Mouse (Mus musculus) liver, embryonic 15.5 days (tissue): ENCODE measurements around the gene Pcyt2. TPM values are rescaled to one million over a fixed set of nuclear protein-coding genes. Genes with fewer than 3 reads are reported as not detected.

ENCODE experiments used
- ATAC-seq: fragments of 200-750 bp; cut with Nextera tagmentation; 2 replicates; pipeline ENCODE4 v1.8.0; 2017; ENCODE audit warnings: moderate number of reproducible peaks, mild to moderate bottlenecking, moderate library complexity; ENCODE audit not compliant: insufficient read depth
- H3K27ac ChIP-seq: fragments of 300-500 bp; sonication (generic); replicated peaks from 2 replicates; pipeline ENCODE4 v1.5.1; 2015; ENCODE audit warnings: mild to moderate bottlenecking, inconsistent platforms
- H3K27me3 ChIP-seq: fragments of 300-500 bp; sonication (generic); 2 replicates; pipeline ENCODE4 v1.6.1; 2015; ENCODE audit warnings: mild to moderate bottlenecking, inconsistent platforms
- H3K36me3 ChIP-seq: fragments of 300-500 bp; sonication (generic); replicated peaks from 2 replicates; pipeline ENCODE4 v1.6.1; 2015; ENCODE audit warnings: moderate library complexity, mild to moderate bottlenecking, inconsistent platforms
- H3K4me1 ChIP-seq: fragments of 300-500 bp; sonication (generic); replicated peaks from 2 replicates; pipeline ENCODE4 v1.6.1; 2015; ENCODE audit warnings: inconsistent platforms
- H3K4me2 ChIP-seq: fragments of 300-500 bp; sonication (generic); 2 replicates; pipeline ENCODE4 v1.6.1; 2015; ENCODE audit warnings: moderate library complexity, mild to moderate bottlenecking, inconsistent platforms
- H3K4me3 ChIP-seq: fragments of 300-500 bp; sonication (generic); replicated peaks from 2 replicates; pipeline ENCODE4 v1.5.1; 2015; ENCODE audit warnings: mild to moderate bottlenecking, inconsistent platforms
- H3K9ac ChIP-seq: fragments of 300-500 bp; sonication (generic); 2 replicates; pipeline ENCODE4 v1.6.1; 2015; ENCODE audit warnings: moderate library complexity, mild to moderate bottlenecking, inconsistent platforms
- H3K9me3 ChIP-seq: fragments of 300-500 bp; sonication (generic); replicated peaks from 2 replicates; pipeline ENCODE4 v1.6.1; 2016; ENCODE audit warnings: inconsistent platforms
- WGBS: fragments of 180-500 bp; shearing (Covaris S2); methylation state at CpG from one replicate; pipeline ENCODE4 v1.1.7; 2015; ENCODE audit warnings: mixed read lengths; ENCODE audit not compliant: insufficient replicate concordance; 5-methylcytosine and 5-hydroxymethylcytosine counted together
- microRNA-seq: library from miRNA; unstranded; fragments of <30 nt; microRNA quantifications from one replicate; pipeline ENCODE4, GENCODE M21; 2016
- polyA plus RNA-seq: library from polyadenylated mRNA; unstranded; fragments of >200 nt; fragmentation: Nextera tagmentation; extraction: Ambion mirVana; gene quantifications from 2 replicates; pipeline ENCODE4 v1.2.1, GENCODE M21; 2015

The Pcyt2 gene
- polyA plus RNA-seq, 1 experiment from 2014 or later: 138 TPM

DNA sequence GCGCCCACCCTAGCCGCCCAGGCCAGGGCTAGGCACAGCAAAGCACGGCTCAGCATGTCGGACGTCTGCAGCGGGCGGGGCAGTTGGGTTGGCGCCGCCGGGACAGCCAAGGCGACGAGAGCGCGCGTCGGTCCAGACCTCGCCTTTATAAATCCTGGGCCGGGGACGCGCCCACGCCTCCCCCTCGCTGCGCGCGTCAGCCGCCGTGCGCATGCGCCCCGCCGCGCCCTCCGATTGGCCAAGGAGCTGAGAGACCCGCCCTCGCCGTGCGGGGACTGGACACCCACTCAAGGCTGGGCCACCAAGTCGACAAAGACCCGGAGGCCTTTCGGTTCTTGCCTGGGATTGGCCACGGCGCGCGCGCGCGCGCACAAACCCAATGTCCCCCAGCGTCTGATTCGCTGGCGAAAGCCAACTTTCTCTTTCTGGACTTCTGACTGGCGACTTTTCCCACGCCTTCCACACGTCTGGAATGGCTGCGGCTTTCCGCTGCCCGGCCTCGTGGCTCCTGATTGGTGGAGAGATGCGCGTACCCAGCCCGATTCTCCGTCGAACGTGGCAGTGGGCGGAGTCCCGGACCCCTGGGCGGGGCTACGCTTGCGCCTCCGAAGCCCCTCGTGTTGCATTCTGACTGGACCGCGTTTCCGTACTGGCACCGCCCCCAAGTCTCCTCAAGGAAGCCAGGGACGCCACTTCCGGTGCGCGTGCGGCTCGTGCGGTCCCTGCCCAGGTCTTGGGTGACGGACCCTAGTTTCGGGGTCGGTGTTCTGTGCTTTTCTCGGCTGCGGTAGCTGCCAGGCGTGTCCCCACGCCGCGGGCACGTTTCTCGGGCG, 44.8 kb downstream of the Pcyt2 start, which contains the start of gene P4hb:
Gene P4hb, minus strand, starts transcription at position 502 of the 833 bp plus-strand sequence.
- Histone ChIP-seq H3K36me3 (peaks cover 40% of the 10 kb centered on the region), H3K4me3 (peak within 1 kb of the TSS; percentile 82), H3K27ac (peak within 1 kb of the TSS; percentile 90), H3K4me1 (peaks cover 67% of the 10 kb centered on the region), H3K9me3 (no peaks in the 10 kb centered on the region), H3K9ac (peak within 1 kb of the TSS; percentile 86), H3K4me2 (peak within 1 kb of the TSS; percentile 92), H3K27me3 (no peaks in the 10 kb centered on the region)
- peak; percentile 94 for ATAC-seq
- WGBS: under 1% methylated on average over 94 of the region's 94 CpGs

DNA sequence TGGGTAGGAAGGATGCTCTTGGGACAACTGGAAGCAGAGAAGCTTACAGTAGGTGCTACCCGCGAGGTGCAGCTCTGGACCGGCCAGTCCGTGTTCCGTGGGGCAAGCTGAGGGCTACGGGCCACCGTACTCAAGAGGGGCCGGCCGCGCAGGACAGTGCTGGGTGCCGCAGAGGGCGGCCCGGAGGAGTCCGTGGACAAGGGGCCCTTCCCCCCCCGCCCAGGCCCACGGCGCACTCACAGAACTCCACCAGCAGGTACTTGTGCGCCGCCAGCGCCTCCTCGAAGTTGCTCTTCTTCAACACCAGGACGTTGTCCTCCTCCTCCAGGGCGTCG, 45.4 kb downstream of the Pcyt2 start:
- Histone ChIP-seq H3K27ac (peak overlapping the region; percentile 90), H3K36me3 (peaks cover 40% of the 10 kb centered on the region), H3K4me3 (peak overlapping the region; percentile 82), H3K27me3 (no peaks in the 10 kb centered on the region), H3K4me2 (peak overlapping the region; percentile 92), H3K9me3 (no peaks in the 10 kb centered on the region), H3K4me1 (peaks cover 66% of the 10 kb centered on the region), H3K9ac (peak overlapping the region; percentile 86)
- WGBS: under 1% methylated on average over 24 of the region's 24 CpGs
- peak; percentile 8 for ATAC-seq

- Histone ChIP-seq H3K9ac (peak overlapping the region; percentile 86), H3K9me3 (no peaks in the 10 kb centered on the region), H3K27me3 (no peaks in the 10 kb centered on the region), H3K4me1 (peaks cover 68% of the 10 kb centered on the region), H3K4me3 (peak overlapping the region; percentile 82), H3K27ac (peak overlapping the region; percentile 90), H3K36me3 (peaks cover 42% of the 10 kb centered on the region), H3K4me2 (peak overlapping the region; percentile 92)
- 4% methylated on average over 11 of the region's 11 CpGs for WGBS
- ATAC-seq: no peak
Observed at GRCm38 (mm10) chr11:120571754-120572416, 45.9 kb downstream of the Pcyt2 start.

GRCm38 (mm10) chr11:120571122-120571521, 46.6 kb downstream of the Pcyt2 start:
- peak overlapping the region; percentile 82 for H3K4me3 ChIP-seq
- H3K27me3 ChIP-seq: no peaks in the 10 kb centered on the region
- peaks cover 64% of the 10 kb centered on the region for H3K4me1 ChIP-seq
- no peaks in the 10 kb centered on the region for H3K9me3 ChIP-seq
- no peak for ATAC-seq
- peak overlapping the region; percentile 92 for H3K4me2 ChIP-seq
- peak overlapping the region; percentile 86 for H3K9ac ChIP-seq
- WGBS: 14% methylated on average over 3 of the region's 3 CpGs
- peak overlapping the region; percentile 90 for H3K27ac ChIP-seq
- peaks cover 49% of the 10 kb centered on the region for H3K36me3 ChIP-seq

DNA sequence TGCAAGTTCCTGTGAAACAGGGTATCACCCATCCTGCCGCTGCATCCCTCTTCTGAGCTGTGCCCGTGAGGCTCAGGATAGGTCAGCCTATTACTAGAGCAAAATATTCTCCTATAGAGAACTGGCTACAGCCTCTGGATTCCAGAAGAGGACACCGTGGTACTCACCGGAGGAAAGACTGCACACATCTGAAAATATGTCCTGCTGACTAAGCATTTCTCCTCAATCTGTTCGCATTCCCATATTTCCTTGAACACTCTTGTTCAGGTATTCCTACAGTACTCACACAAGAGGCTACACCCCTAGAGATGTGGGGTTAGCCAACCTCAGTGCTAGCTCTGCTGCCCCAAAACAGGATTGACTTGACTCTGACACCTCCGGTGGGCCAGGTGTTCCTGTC, 49.4 kb downstream of the Pcyt2 start:
- 86% methylated on average over 6 of the region's 6 CpGs for WGBS
- H3K4me2 ChIP-seq: no peak overlapping the region
- no peak for ATAC-seq
- no peak overlapping the region for H3K9ac ChIP-seq
- no peaks in the 10 kb centered on the region for H3K27me3 ChIP-seq
- H3K27ac ChIP-seq: no peak overlapping the region
- peaks cover 77% of the 10 kb centered on the region for H3K36me3 ChIP-seq
- H3K9me3 ChIP-seq: no peaks in the 10 kb centered on the region
- no peak overlapping the region for H3K4me3 ChIP-seq
- H3K4me1 ChIP-seq: peaks cover 44% of the 10 kb centered on the region

GRCm38 (mm10) chr11:120565114-120565513, 52.6 kb downstream of the Pcyt2 start:
- Histone ChIP-seq H3K4me2 (no peak overlapping the region), H3K36me3 (peaks cover 96% of the 10 kb centered on the region), H3K9ac (no peak overlapping the region), H3K27ac (no peak overlapping the region), H3K4me1 (peaks cover 21% of the 10 kb centered on the region), H3K9me3 (no peaks in the 10 kb centered on the region), H3K27me3 (no peaks in the 10 kb centered on the region), H3K4me3 (no peak overlapping the region)
- no peak for ATAC-seq
- 74% methylated on average over 9 of the region's 9 CpGs for WGBS

DNA sequence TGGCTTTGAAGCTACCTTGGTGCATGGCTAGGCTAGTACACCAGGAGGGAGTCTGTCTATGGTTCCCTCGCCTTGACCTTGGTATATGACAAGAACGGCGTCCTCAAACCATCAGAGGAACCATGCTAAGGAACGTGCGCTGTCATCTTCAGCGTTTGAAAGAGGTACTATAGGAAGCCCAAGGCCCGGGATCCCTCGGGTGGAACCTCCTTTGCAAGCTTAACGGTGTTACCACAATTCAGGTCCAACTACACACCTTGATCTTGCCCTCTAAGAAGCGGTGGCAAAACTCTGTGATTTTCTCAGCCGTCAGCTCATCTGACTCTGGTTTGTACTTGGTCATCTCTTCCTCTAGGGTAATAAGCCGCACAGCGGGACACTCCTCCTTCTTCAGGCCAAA, 54.8 kb downstream of the Pcyt2 start:
- WGBS: 85% methylated on average over 13 of the region's 13 CpGs
- Histone ChIP-seq H3K9me3 (no peaks in the 10 kb centered on the region), H3K4me3 (no peak overlapping the region), H3K4me2 (no peak overlapping the region), H3K9ac (no peak overlapping the region), H3K36me3 (peaks cover 90% of the 10 kb centered on the region), H3K27ac (no peak overlapping the region), H3K4me1 (0 out of 2 replicates have a peak, but pooled peaks cover 10% of the 10 kb centered on the region), H3K27me3 (no peaks in the 10 kb centered on the region)
- no peak for ATAC-seq

DNA sequence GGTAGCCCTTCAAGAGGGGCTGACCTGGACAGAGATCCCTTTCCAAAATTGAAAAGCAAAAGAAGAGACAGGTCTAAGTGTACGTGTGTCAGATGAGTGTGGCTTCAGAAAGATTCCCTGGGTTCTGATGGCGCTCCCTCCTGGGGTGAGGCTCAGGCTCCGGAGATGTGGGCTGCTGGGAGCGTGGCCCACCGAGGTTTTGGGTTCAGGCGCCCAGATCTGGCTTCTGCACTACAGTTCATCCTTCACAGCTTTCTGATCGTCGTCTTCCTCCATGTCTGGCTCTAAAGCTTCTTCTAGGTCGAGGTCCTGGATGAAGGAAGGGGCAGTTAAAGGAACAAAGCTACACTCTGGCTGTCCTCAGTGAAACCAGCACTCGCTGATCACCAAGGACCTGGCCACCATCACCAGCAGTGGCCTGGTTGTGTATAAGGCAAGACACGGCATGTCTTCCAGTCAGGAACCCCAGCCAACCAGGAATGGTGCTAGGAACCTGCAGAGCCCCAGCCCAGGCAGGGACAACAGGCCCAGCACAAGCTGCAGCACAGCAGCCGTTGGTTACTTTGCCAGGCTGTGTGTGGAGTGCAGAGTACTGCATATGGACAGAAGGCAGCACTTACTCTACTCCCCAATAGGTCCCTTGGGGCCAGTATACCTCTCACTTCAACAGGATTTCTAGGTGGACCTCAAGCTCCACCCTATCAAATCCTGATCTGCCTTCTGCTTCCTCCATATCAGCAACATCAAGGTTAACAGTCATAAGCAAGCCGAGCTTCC, 56.6 kb downstream of the Pcyt2 start:
- Histone ChIP-seq H3K4me3 (no peak overlapping the region), H3K9ac (no peak overlapping the region), H3K9me3 (no peaks in the 10 kb centered on the region), H3K36me3 (peaks cover 72% of the 10 kb centered on the region), H3K27ac (no peak overlapping the region), H3K27me3 (no peaks in the 10 kb centered on the region), H3K4me1 (no peaks in the 10 kb centered on the region), H3K4me2 (no peak overlapping the region)
- ATAC-seq: no peak
- WGBS: 84% methylated on average over 13 of the region's 13 CpGs

Small RNA genes within 50 kb of the gene (microRNA-seq; reads per million reads assigned to microRNA genes)
- 3.6 reads per million, percentile 9 among the genes with 10 or more reads in this experiment for gene Mir6936

Other genes with a start within 250 kb of the Pcyt2 start
- gene Faap100, start 239.2 kb downstream of the Pcyt2 start, polyA plus RNA-seq: 6.2 and 7.2 TPM in 2 replicates
- gene Nploc4, start 180.2 kb downstream of the Pcyt2 start, polyA plus RNA-seq: 20.6 and 24.3 TPM in 2 replicates
- gene Tspan10, start 175.3 kb downstream of the Pcyt2 start, polyA plus RNA-seq: not detected in 2 replicates
- gene Pde6g, start 164.4 kb downstream of the Pcyt2 start, polyA plus RNA-seq: 0.17 TPM in 1 of 2 replicates, not detected in the other
- 6.8 and 7.1 TPM in 2 replicates for gene Oxld1, start 159.9 kb downstream of the Pcyt2 start, polyA plus RNA-seq
- gene Ccdc137, start 159.8 kb downstream of the Pcyt2 start, polyA plus RNA-seq: 13.0 and 14.2 TPM in 2 replicates
- 13.7 and 14.0 TPM in 2 replicates for gene Arl16, start 150.3 kb downstream of the Pcyt2 start, polyA plus RNA-seq
- 89.5 and 90.2 TPM in 2 replicates for gene Mrpl12, start 133.3 kb downstream of the Pcyt2 start, polyA plus RNA-seq
- 42.8 and 46.5 TPM in 2 replicates for gene Slc25a10, start 126.1 kb downstream of the Pcyt2 start, polyA plus RNA-seq
- gene Gcgr, start 87.2 kb downstream of the Pcyt2 start, polyA plus RNA-seq: 16.9 and 20.5 TPM in 2 replicates
- 41.8 and 47.6 TPM in 2 replicates for gene Mcrip1, start 68.2 kb downstream of the Pcyt2 start, polyA plus RNA-seq
- 0.36 and 0.38 TPM in 2 replicates for gene Ppp1r27, start 66.8 kb downstream of the Pcyt2 start, polyA plus RNA-seq
- gene P4hb, start 44.7 kb downstream of the Pcyt2 start, polyA plus RNA-seq: 635 and 803 TPM in 2 replicates
- 222 and 238 TPM in 2 replicates for gene Arhgdia, start 36.3 kb downstream of the Pcyt2 start, polyA plus RNA-seq
- gene Alyref, start 19.6 kb downstream of the Pcyt2 start, polyA plus RNA-seq: 253 and 277 TPM in 2 replicates
- gene Anapc11, start 19.5 kb downstream of the Pcyt2 start, polyA plus RNA-seq: 76.2 and 79.0 TPM in 2 replicates
- 14.7 and 15.8 TPM in 2 replicates for gene Npb, start 9.5 kb downstream of the Pcyt2 start, polyA plus RNA-seq
- gene Sirt7, start 7.3 kb upstream of the Pcyt2 start, polyA plus RNA-seq: 32.3 and 36.9 TPM in 2 replicates
- 37.6 and 42.3 TPM in 2 replicates for gene Mafg, start 15.7 kb upstream of the Pcyt2 start, polyA plus RNA-seq
- gene Pycr1, start 25.8 kb upstream of the Pcyt2 start, polyA plus RNA-seq: 5.1 and 5.7 TPM in 2 replicates
- 0.29 and 1.0 TPM in 2 replicates for gene Myadml2, start 30.2 kb upstream of the Pcyt2 start, polyA plus RNA-seq
- gene Notum, start 43.2 kb upstream of the Pcyt2 start, polyA plus RNA-seq: 0.33 and 0.40 TPM in 2 replicates
- 45.1 and 47.9 TPM in 2 replicates for gene Aspscr1, start 55.0 kb upstream of the Pcyt2 start, polyA plus RNA-seq
- gene Cenpx, start 95.8 kb upstream of the Pcyt2 start, polyA plus RNA-seq: 80.9 and 88.4 TPM in 2 replicates
- 9.7 and 11.5 TPM in 2 replicates for gene Lrrc45, start 96.0 kb upstream of the Pcyt2 start, polyA plus RNA-seq
- gene Rac3, start 103.5 kb upstream of the Pcyt2 start, polyA plus RNA-seq: 0.96 and 1.5 TPM in 2 replicates
- gene Dcxr, start 109.3 kb upstream of the Pcyt2 start, polyA plus RNA-seq: 20.2 and 24.6 TPM in 2 replicates
- gene Cbr2, start 114.2 kb upstream of the Pcyt2 start, polyA plus RNA-seq: 0.37 TPM in 1 of 2 replicates, not detected in the other
- 0.94 and 2.6 TPM in 2 replicates for gene Hmga1b, start 144.9 kb upstream of the Pcyt2 start, polyA plus RNA-seq
- gene Rfng, start 166.3 kb upstream of the Pcyt2 start, polyA plus RNA-seq: 11.5 and 12.0 TPM in 2 replicates
- gene Gps1, start 166.3 kb upstream of the Pcyt2 start, polyA plus RNA-seq: 72.0 and 77.3 TPM in 2 replicates
- gene Dus1l, start 178.5 kb upstream of the Pcyt2 start, polyA plus RNA-seq: 58.3 and 61.3 TPM in 2 replicates
- 20.1 and 24.9 TPM in 2 replicates for gene Fasn, start 206.6 kb upstream of the Pcyt2 start, polyA plus RNA-seq